Mouse (Mus musculus) thymus, adult 2 months (tissue): ENCODE results near the gene Kif3c.

Source experiments
- CTCF ChIP-seq: fragments of 200-500 bp; IDR thresholded peaks from 2 replicates; pipeline ENCODE4 v1.5.1; 2012; ENCODE audit warnings: mild to moderate bottlenecking, control low read depth, low read length, moderate library complexity, borderline replicate concordance; ENCODE audit not compliant: control insufficient read depth, poor library complexity, insufficient read depth; ENCODE audit errors: extremely low read depth
- POLR2A ChIP-seq: fragments of 200-500 bp; IDR thresholded peaks from 2 replicates; pipeline ENCODE4 v1.6.1; 2012; ENCODE audit warnings: mild to moderate bottlenecking, low read length, control low read depth, moderate library complexity; ENCODE audit not compliant: control insufficient read depth, poor library complexity, insufficient read depth; ENCODE audit errors: extremely low read depth

GRCm38 (mm10) chr12:3414956-3415355 is 50.0 kb downstream of the Kif3c start:
- TF ChIP-seq CTCF = no peak
- TF ChIP-seq POLR2A = no peak
